Mouse (Mus musculus) heart, embryonic 15.5 days (tissue): ENCODE results near the gene Ugt1a8. TPM values are rescaled to one million over a fixed set of nuclear protein-coding genes. Genes with fewer than 3 reads are reported as not detected.
"Not testable (repeated sequence)": the region's sequence is repeated elsewhere in the genome, so short reads cannot be mapped to it uniquely, and the experiment has no call there.

Source experiments
- ATAC-seq: fragments of 200-750 bp; cut with Nextera tagmentation; replicated peaks from 2 replicates; pipeline ENCODE4 v1.8.0; 2017; ENCODE audit warnings: low read depth, moderate TSS enrichment; ENCODE audit not compliant: insufficient number of reproducible peaks, insufficient read depth, low FRiP score
- H3K27ac ChIP-seq: fragments of 300-500 bp; sonication (generic); 2 replicates; pipeline ENCODE4 v1.5.1; 2015; ENCODE audit warnings: mild to moderate bottlenecking, inconsistent platforms
- H3K27me3 ChIP-seq: fragments of 300-500 bp; sonication (generic); 2 replicates; pipeline ENCODE4 v1.6.1; 2015; ENCODE audit warnings: inconsistent platforms
- H3K36me3 ChIP-seq: fragments of 300-500 bp; sonication (generic); 2 replicates; pipeline ENCODE4 v1.6.1; 2015; ENCODE audit warnings: mild to moderate bottlenecking, inconsistent platforms
- H3K4me1 ChIP-seq: fragments of 300-500 bp; sonication (generic); replicated peaks from 2 replicates; pipeline ENCODE4 v1.6.1; 2015; ENCODE audit warnings: inconsistent platforms
- H3K4me2 ChIP-seq: fragments of 300-500 bp; sonication (generic); 2 replicates; pipeline ENCODE4 v1.6.1; 2015; ENCODE audit warnings: inconsistent platforms, mild to moderate bottlenecking, moderate library complexity
- H3K4me3 ChIP-seq: fragments of 300-500 bp; sonication (generic); 2 replicates; pipeline ENCODE4 v1.5.1; 2015; ENCODE audit warnings: mild to moderate bottlenecking, inconsistent platforms
- H3K9ac ChIP-seq: fragments of 300-500 bp; sonication (generic); 2 replicates; pipeline ENCODE4 v1.6.1; 2015; ENCODE audit warnings: mild to moderate bottlenecking, inconsistent platforms
- H3K9me3 ChIP-seq: fragments of 300-500 bp; sonication (generic); replicated peaks from 2 replicates; pipeline ENCODE4 v1.6.1; 2016; ENCODE audit warnings: inconsistent platforms
- WGBS: fragments of 180-500 bp; shearing (Covaris S2); methylation state at CpG from one replicate; pipeline ENCODE4 v1.1.7; 2015; ENCODE audit warnings: mixed read lengths; 5-methylcytosine and 5-hydroxymethylcytosine counted together
- polyA plus RNA-seq: library from polyadenylated mRNA; unstranded; fragments of >200 nt; fragmentation: Nextera tagmentation; extraction: Ambion mirVana; gene quantifications from 2 replicates; pipeline ENCODE4 v1.2.1, GENCODE M21; 2015

The Ugt1a8 gene
- polyA plus RNA-seq: not detected in 2 replicates

- Histone ChIP-seq H3K4me1 (no peaks in the 10 kb centered on the region), H3K27ac (no peak within 1 kb of the TSS), H3K27me3 (no peaks in the 10 kb centered on the region), H3K36me3 (no peaks in the 10 kb centered on the region), H3K9me3 (no peaks in the 10 kb centered on the region), H3K9ac (no peak within 1 kb of the TSS), H3K4me3 (no peak within 1 kb of the TSS), H3K4me2 (no peak within 1 kb of the TSS)
- no peak for ATAC-seq
- WGBS: 55% methylated on average over 3 of the region's 3 CpGs
Observed at GRCm38 (mm10) chr1:88087513-88087912, at the start of gene Ugt1a8. TSS of gene Ugt1a8 (plus strand) at chr1:88087813.

- H3K9ac ChIP-seq, H3K27ac ChIP-seq, H3K4me1 ChIP-seq, H3K36me3 ChIP-seq, H3K4me3 ChIP-seq, H3K27me3 ChIP-seq, H3K4me2 ChIP-seq, H3K9me3 ChIP-seq, ATAC-seq: not testable (repeated sequence)
- WGBS: 59% methylated on average over 1 of the region's 2 CpGs
Observed at GRCm38 (mm10) chr1:88043044-88043443, 44.6 kb upstream of the Ugt1a8 start.

DNA sequence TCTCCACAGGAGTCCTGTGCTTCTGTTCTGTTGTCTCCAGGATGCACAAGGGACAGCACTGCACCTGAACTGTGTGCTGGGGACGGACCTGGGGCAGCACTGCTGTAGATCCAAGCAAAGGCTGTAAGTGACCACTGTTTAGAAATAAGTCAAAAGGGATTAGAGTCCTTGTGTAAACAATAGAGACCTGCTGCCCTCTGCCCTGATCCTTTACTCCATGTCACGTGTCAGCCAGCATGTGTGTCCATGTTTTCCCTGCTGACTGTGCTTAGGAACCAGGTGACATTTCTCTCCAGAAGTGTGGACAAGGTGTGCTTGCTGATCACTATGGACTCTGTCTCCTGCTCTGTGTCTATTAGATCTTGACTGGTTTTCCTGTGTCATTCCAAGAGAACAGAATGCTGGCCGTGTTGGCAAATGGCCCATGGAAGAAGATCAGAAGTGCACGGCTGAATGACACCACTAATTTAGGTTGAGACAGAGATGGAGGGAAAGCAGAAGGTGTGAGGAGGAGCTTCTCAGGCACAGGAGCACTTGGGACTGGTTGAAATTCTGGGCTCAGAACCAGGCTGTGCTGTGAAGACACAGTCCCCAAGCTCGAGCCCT is 42.7 kb upstream of the Ugt1a8 start:
- not testable (repeated sequence) for H3K9me3 ChIP-seq, H3K36me3 ChIP-seq, H3K9ac ChIP-seq, ATAC-seq, H3K4me1 ChIP-seq, H3K27me3 ChIP-seq, H3K27ac ChIP-seq, H3K4me2 ChIP-seq, H3K4me3 ChIP-seq
- 63% methylated on average over 4 of the region's 5 CpGs for WGBS

- not testable (repeated sequence) for H3K4me2 ChIP-seq, H3K4me1 ChIP-seq, ATAC-seq, H3K27ac ChIP-seq, H3K27me3 ChIP-seq, H3K9me3 ChIP-seq, H3K4me3 ChIP-seq, H3K36me3 ChIP-seq, H3K9ac ChIP-seq
- WGBS: 84% methylated on average over 2 of the region's 2 CpGs
Observed at GRCm38 (mm10) chr1:88047408-88047807, 40.2 kb upstream of the Ugt1a8 start.

- ATAC-seq: no peak
- Histone ChIP-seq H3K9ac (no peak within 1 kb of the TSS), H3K27me3 (no peaks in the 10 kb centered on the region), H3K4me3 (no peak within 1 kb of the TSS), H3K4me1 (no peaks in the 10 kb centered on the region), H3K4me2 (no peak within 1 kb of the TSS), H3K9me3 (no peaks in the 10 kb centered on the region), H3K36me3 (no peaks in the 10 kb centered on the region), H3K27ac (no peak within 1 kb of the TSS)
- WGBS: 83% methylated on average over 1 of the region's 1 CpGs
Observed at GRCm38 (mm10) chr1:88055088-88055487, 32.5 kb upstream of the Ugt1a8 start, which contains the start of gene Ugt1a10. TSS of gene Ugt1a10 (plus strand) at chr1:88055388.

- H3K27ac ChIP-seq, H3K27me3 ChIP-seq, H3K4me1 ChIP-seq, H3K9me3 ChIP-seq, H3K36me3 ChIP-seq, H3K4me3 ChIP-seq, H3K4me2 ChIP-seq, H3K9ac ChIP-seq, ATAC-seq: not testable (repeated sequence)
- WGBS: 71% methylated on average over 1 of the region's 2 CpGs
Observed at GRCm38 (mm10) chr1:88066472-88067102, 21.0 kb upstream of the Ugt1a8 start.

DNA sequence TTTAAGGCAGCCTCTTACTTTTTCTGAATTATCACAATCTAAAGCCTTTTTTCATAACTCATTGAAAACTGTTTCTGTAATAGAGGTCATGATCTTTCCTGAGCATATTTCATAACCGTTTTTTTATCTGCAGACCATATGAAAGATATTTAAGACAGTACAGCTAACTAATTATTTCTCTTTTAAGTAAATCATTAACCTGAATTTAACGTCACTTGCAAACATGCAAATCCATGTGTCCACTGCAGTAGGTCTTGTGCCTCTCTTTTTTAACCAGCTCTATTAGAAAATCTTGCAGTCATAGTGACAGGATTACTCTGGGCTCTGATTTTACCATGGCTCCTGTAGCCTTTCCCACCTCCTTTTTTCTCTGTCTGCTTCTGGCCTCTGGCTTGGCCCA is 17.1 kb upstream of the Ugt1a8 start, which contains the start of gene Ugt1a9:
Ugt1a9 (plus strand) TSS at position 306 of the 400 bp plus-strand sequence.
- 73% methylated on average over 2 of the region's 2 CpGs for WGBS
- H3K4me2 ChIP-seq: no peak within 1 kb of the TSS
- no peak within 1 kb of the TSS for H3K4me3 ChIP-seq
- no peak for ATAC-seq
- no peak within 1 kb of the TSS for H3K27ac ChIP-seq
- H3K36me3 ChIP-seq: no peaks in the 10 kb centered on the region
- no peaks in the 10 kb centered on the region for H3K4me1 ChIP-seq
- H3K9ac ChIP-seq: no peak within 1 kb of the TSS
- H3K9me3 ChIP-seq: no peaks in the 10 kb centered on the region
- no peaks in the 10 kb centered on the region for H3K27me3 ChIP-seq

- Histone ChIP-seq H3K4me2 (no peak overlapping the region), H3K27me3 (no peaks in the 10 kb centered on the region), H3K27ac (no peak overlapping the region), H3K4me1 (no peaks in the 10 kb centered on the region), H3K36me3 (no peaks in the 10 kb centered on the region), H3K9ac (no peak overlapping the region), H3K9me3 (no peaks in the 10 kb centered on the region), H3K4me3 (no peak overlapping the region)
- ATAC-seq: no peak
- 74% methylated on average over 4 of the region's 4 CpGs for WGBS
Observed at GRCm38 (mm10) chr1:88070902-88071301, 16.7 kb upstream of the Ugt1a8 start.

GRCm38 (mm10) chr1:88074471-88074870 is 13.1 kb upstream of the Ugt1a8 start:
- Histone ChIP-seq H3K4me1 (no peaks in the 10 kb centered on the region), H3K27ac (no peak overlapping the region), H3K9ac (no peak overlapping the region), H3K27me3 (no peaks in the 10 kb centered on the region), H3K4me2 (no peak overlapping the region), H3K9me3 (no peaks in the 10 kb centered on the region), H3K36me3 (no peaks in the 10 kb centered on the region), H3K4me3 (no peak overlapping the region)
- WGBS: 80% methylated on average over 2 of the region's 2 CpGs
- no peak for ATAC-seq

GRCm38 (mm10) chr1:88077128-88077527 is 10.5 kb upstream of the Ugt1a8 start:
- no peaks in the 10 kb centered on the region for H3K27me3 ChIP-seq
- no peak overlapping the region for H3K27ac ChIP-seq
- no peak overlapping the region for H3K4me3 ChIP-seq
- ATAC-seq: no peak
- no peaks in the 10 kb centered on the region for H3K36me3 ChIP-seq
- no peaks in the 10 kb centered on the region for H3K9me3 ChIP-seq
- H3K4me1 ChIP-seq: no peaks in the 10 kb centered on the region
- WGBS: 76% methylated on average over 1 of the region's 1 CpGs
- no peak overlapping the region for H3K9ac ChIP-seq
- H3K4me2 ChIP-seq: no peak overlapping the region

- Histone ChIP-seq H3K36me3 (no peaks in the 10 kb centered on the region), H3K4me3 (no peak overlapping the region), H3K27me3 (no peaks in the 10 kb centered on the region), H3K9me3 (no peaks in the 10 kb centered on the region), H3K9ac (no peak overlapping the region), H3K4me2 (no peak overlapping the region), H3K4me1 (no peaks in the 10 kb centered on the region), H3K27ac (no peak overlapping the region)
- no peak for ATAC-seq
- WGBS: 84% methylated on average over 1 of the region's 1 CpGs
Observed at GRCm38 (mm10) chr1:88081670-88082069, 5.9 kb upstream of the Ugt1a8 start.

- no peaks in the 10 kb centered on the region for H3K4me1 ChIP-seq
- ATAC-seq: no peak
- no peaks in the 10 kb centered on the region for H3K9me3 ChIP-seq
- no peak overlapping the region for H3K4me3 ChIP-seq
- no peaks in the 10 kb centered on the region for H3K27me3 ChIP-seq
- H3K9ac ChIP-seq: no peak overlapping the region
- H3K36me3 ChIP-seq: no peaks in the 10 kb centered on the region
- no peak overlapping the region for H3K4me2 ChIP-seq
- no peak overlapping the region for H3K27ac ChIP-seq
- 47% methylated on average over 1 of the region's 1 CpGs for WGBS
Observed at GRCm38 (mm10) chr1:88086125-88086524, 1.5 kb upstream of the Ugt1a8 start.
